Mouse (Mus musculus): ENCODE results near the gene Tex30. TPM values are rescaled to one million over a fixed set of nuclear protein-coding genes. Genes with fewer than 3 reads are reported as not detected.

Tex30 gene
- total RNA-seq, 4 experiments from 2014 or later: 7.1 to 10.5 (median 10.1) TPM

- DNase-seq (ENCODE audit: low spot score in 2 of 2): no peak
Measured at GRCm38 (mm10) chr1:44042555-44042915, 59.7 kb downstream of the Tex30 start.

GRCm38 (mm10) chr1:44041797-44042554, 60.3 kb downstream of the Tex30 start:
- no peak for DNase-seq (ENCODE audit: low spot score in 2 of 2)

Other genes starting within 250 kb of the Tex30 start
- gene Tpp2, start 168.8 kb downstream of the Tex30 start, total RNA-seq (2022): 10 to 100 TPM; 45.1 to 49.1 (median 46.9) TPM
- gene Mettl21c, start 82.4 kb downstream of the Tex30 start, total RNA-seq (2022): under 1 TPM in 1 of 4 experiments, not detected in 3; 0.11 TPM
- not detected for gene Gm8251, start 40.5 kb downstream of the Tex30 start, total RNA-seq (2022)
- 10 to 100 TPM in 2 of 4 experiments, 1 to 10 TPM in 2; 8.2 to 10.5 (median 10.0) TPM for gene Kdelc1, start 16.4 kb upstream of the Tex30 start, total RNA-seq (2022)
- 10 to 100 TPM; 35.9 to 40.2 (median 39.1) TPM for gene Bivm, start 16.5 kb upstream of the Tex30 start, total RNA-seq (2022)
- gene Ercc5, start 45.3 kb upstream of the Tex30 start, total RNA-seq (2022): 10 to 100 TPM; 20.8 to 24.0 (median 22.3) TPM
- gene Mettl21e, start 116.5 kb upstream of the Tex30 start, total RNA-seq (2022): under 1 TPM in 1 of 4 experiments, not detected in 3; 0.21 TPM